Mouse (Mus musculus): Measurements from ENCODE around the gene Ccdc187. TPM values are rescaled to one million over a fixed set of nuclear protein-coding genes. Genes with fewer than 3 reads are reported as not detected.

The Ccdc187 gene
- polyA plus RNA-seq, 1 experiment = 0.32 TPM

DNA sequence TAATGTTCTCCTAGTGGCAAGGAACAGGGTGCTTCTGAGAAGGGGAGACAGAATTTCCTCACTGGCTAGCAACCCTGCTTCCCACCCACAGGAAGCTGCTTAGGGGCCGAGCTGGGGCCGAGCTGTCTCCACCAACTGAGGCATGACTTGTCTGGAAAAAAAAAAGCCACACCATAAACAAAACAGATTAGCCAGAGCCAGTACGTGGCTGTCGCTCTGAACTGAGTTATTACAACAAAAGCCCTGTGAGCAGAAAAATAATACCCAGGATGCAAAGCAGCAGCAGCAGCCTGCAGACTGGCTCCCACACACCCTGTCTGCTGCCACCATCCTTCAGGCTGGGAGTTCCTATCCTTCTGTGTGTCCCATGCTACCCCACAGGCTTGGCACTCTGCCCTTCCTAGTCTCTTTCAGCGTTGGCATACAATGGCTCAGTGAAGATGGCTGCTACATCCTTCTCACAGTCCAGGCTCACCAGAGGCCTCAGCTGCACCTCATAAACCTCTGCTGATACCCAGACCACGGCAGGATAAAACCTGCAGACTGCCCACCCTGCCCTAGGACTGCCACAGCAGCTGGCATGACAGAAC is 2.3 kb upstream of the Ccdc187 start:
- no peak for DNase-seq (ENCODE audit: low read depth, low spot score)
- 38% methylated on average over 6 of the region's 6 CpGs for WGBS

DNA sequence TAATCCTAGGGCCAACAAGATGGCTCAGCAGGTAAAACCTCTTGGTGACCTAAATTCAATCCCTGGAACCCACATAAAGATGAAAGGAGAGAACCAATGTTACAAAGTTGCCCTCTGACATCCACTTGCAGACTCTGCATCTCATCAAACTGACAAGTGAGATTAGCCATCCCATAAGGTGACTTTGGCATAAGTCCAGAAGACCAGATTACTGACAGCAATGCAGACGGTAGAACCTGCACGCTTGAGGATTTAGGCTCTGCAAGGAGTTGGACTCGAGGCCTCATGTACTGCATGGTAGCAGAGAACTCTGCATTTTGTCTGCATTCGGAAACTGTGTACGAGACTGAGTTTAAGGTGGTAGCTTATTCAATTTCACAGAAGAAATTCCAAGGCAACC is 4.2 kb downstream of the Ccdc187 start:
- no peak for DNase-seq (ENCODE audit: low read depth, low spot score)

DNA sequence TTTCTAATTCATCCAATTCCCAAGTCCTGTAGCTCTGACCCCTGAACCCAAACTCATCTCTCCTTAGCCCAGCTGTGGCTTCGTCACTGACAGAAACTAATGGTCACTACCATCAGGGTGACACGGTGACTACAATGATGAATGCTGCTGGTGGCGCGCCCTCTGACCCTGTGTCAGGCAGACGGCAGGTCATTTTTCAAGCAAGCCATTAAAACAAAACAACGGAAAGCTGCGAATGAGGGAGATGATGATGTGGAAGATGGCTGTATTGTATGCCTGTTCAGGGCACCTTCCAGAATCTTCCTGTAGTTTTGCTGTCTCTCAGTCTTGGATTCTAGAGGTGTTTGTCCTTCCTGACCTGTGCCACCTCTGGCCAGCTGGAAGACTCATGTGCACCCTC is 8.0 kb downstream of the Ccdc187 start:
- WGBS = 56% methylated on average over 7 of the region's 7 CpGs

More for the DNA sequence above, 4.2 kb downstream of the Ccdc187 start:
- WGBS = 70% methylated on average over 5 of the region's 5 CpGs

DNA sequence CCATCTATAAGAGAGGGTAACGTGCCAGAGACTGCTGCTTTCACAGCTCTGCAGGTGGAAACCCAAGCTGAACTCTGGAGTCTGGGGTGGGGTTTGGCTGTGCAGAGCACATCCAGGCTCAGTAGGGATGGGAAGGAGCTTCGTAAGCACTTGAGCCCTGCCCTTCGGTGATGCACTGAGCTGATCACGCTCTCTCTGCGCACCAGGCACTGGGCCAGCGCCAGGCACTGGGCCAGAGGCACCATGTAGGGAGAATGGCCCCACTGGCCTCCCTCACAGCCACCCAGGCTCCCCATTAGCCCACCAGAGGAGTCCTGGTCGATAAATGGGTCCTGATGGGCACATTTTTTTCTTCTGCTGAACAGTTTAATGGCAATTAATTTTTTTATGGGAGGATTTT is 8.6 kb downstream of the Ccdc187 start:
- 36% methylated on average over 7 of the region's 7 CpGs for WGBS
- DNase-seq (ENCODE audit: low read depth, low spot score) = no peak

More for the DNA sequence above, 8.0 kb downstream of the Ccdc187 start:
- DNase-seq (ENCODE audit: low read depth, low spot score) = no peak

DNA sequence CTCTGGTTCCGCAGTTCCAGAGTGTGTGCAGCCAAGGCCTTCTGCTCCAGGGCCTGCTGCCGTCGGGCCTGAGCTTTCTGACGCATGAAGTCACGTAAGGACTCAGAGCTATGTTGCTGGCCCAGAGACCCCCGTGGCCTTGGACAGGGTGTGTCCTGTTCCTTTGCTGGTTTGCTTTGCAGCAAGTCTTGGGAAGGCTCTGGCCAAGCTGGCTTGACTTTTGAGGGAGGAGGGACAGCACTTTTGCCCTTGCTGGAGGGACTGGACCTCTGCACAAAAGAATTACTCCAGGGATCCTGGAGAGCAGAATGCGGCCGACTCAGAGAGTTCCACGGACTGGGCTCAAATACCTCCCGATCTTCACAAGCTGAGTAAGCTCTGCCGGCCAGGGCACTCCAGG is 13.8 kb downstream of the Ccdc187 start:
- 76% methylated on average over 11 of the region's 11 CpGs for WGBS
- no peak for DNase-seq (ENCODE audit: low read depth, low spot score)

DNA sequence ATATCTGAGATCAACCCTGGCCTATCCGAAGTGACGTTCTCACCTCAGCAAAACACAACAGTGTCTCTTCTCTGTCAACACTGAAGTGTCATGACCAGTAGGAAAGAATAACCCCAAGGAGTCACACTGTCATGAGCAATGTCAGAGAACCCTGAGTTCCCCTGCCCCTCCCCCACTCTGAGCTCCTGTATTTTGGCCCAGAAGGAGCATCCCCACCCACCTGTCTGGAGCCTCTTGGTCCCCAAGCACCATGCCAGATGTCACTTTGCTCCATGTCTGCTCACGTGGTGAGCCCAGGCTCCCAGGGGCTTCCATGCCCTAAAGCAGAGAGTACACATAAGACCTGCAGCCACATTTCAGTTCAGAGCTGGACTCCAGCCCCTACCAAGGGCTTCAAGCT is 14.6 kb downstream of the Ccdc187 start:
- 81% methylated on average over 3 of the region's 3 CpGs for WGBS
- DNase-seq (ENCODE audit: low read depth, low spot score) = no peak

DNA sequence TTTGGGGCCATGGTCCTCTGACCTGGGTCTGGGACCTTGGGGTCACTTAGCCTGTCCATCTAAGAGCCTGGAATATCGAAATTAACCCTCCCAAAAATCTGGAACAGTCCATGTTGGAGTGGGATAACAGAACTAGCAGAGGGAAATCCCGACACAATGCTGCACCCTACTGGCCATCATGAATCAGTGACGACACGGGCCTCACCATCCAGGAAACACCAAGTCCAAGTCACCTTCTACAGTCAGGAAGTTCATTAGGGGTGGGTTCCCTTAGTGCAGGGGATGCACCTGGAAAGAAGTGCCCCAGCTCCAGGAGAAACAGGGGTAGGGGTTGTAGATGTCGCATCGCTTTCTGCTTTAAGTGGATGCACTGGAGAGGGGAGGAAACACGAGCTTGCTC is 20.7 kb downstream of the Ccdc187 start:
- DNase-seq (ENCODE audit: low read depth, low spot score) = peak; percentile 45

DNA sequence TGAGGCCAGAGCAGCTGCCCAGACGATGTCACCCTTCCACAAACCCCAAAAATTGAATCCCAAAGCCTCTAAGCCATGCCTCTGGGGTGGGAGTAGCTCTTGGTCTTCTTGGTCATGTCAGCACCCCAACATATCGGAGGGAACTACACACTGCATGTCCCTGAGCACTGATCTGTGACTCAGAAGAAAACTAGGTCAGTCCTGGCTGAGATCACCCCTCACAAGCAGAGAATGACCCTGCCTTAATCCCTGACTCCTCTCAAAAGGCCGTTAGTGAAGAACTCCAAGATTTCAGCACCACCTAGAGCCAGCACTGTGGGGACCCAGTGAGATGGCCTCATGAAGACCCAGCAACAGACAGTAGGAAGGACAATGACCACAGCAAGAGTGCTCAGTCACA is 26.1 kb downstream of the Ccdc187 start:
- no peak for DNase-seq (ENCODE audit: low read depth, low spot score)
- WGBS = 72% methylated on average over 3 of the region's 3 CpGs

More for the DNA sequence above, 20.7 kb downstream of the Ccdc187 start:
- WGBS = 14% methylated on average over 7 of the region's 7 CpGs

DNA sequence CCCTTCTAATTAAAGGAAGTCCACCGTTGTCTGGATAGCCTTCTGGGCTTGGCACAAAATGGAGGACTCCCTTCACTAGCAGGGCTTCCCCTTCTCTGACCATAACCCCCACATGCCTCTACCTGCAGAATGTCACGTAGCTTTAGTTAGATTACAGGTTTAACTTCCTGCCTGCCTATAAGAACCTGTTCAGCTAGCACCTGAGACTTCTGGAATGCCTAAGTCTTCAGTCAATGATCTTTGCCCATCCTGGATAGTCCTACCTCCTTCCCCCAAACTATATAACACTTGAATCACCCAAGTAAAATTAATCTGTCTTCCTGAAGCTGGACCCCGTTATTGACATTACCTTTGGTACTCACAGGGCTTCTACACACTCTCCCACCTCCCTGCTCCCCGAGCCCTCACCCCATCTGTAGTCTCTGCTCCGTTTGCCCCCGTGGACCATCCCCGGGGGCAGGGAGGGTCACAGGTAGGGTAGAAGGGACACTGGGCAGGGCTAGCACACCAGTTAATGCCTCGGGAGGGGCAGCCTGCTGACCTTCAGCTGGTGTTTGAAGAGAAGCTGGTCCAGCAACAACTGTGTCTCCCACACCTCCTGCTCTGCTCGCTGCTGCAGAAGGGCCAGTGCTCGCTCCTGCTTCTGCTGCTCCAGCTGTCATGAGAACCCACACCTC is 28.2 kb downstream of the Ccdc187 start:
- WGBS = 34% methylated on average over 10 of the region's 10 CpGs
- DNase-seq (ENCODE audit: low read depth, low spot score) = no peak

DNA sequence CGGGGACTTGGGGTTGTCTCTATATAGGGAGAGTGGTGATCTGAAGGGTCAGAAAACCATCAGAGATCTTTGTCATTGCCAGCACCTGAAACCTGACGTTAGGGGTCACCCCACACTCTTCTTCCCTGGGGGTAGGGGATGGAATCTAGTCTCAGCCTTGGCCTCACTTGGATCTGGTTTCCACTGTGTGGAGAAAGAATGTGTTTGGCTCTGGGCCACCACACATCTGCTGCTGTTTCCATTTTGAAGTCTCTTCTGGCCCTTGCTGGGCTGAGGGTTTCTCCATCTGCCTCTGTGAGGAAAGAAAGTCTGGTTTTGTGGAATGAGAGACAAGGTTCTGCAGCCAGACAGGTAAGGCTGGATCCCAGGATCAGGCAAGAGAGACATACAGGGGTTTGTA is 29.3 kb downstream of the Ccdc187 start:
- 33% methylated on average over 2 of the region's 2 CpGs for WGBS

DNA sequence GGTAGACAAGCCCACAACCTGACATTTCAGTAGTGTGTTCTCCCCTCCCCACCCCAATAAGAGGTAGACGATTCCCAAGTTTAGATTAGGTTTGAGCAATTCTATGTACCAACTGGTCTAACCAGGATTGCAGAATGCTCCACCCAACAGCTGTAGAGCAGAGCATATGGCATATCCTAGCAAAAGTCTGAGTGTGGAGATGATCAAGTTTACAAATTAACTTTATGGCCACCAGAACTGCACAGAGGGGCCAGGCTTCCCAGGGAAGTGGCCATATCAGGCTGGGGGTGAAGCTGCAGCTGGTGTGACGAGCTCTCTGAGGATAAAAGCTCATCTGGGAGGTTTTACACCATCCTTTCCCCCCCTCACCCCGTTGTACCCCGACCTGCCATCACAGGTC is 29.7 kb downstream of the Ccdc187 start:
- peak; percentile 39 for DNase-seq (ENCODE audit: low read depth, low spot score)
- WGBS = 17% methylated on average over 4 of the region's 4 CpGs

More for the DNA sequence above, 29.3 kb downstream of the Ccdc187 start:
- no peak for DNase-seq (ENCODE audit: low read depth, low spot score)

DNA sequence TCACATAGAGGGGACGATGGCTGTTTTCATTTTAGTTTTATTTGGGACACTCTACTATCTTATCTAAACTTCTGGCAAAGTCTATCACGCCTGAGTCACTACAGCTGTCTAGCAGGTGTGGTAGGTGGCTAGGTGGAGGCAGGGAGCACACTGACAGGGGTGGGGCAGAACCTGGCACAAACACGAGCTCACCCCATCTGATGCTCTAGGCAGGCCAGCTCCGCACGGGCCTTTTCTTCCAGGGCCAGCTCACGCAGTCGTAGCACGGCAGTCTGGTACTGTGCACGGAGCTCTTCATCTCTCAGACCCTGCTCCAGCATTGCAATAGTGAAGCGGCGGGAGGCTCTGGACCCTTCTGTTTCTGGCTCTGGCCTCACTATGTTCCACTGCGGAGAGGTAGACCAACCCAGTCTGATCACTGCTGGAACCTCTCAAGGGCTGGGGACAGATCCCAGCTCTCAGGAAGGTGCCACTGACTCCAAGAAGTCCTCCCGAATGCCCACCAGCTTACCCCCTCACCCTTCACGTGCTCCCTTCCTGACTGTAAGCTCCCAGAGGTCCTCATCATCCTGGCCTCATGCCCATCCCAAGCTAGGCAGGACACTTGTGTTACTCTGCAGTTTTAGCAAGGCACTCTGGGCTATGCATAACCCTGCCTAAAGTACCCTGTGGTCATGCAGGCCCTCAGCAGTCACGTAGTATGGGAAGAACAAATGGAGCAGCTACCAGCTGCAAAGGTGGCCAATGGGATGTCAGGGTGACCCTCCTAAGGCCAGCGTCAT is 36.9 kb downstream of the Ccdc187 start:
- DNase-seq (ENCODE audit: low read depth, low spot score) = no peak
- 56% methylated on average over 16 of the region's 16 CpGs for WGBS

DNA sequence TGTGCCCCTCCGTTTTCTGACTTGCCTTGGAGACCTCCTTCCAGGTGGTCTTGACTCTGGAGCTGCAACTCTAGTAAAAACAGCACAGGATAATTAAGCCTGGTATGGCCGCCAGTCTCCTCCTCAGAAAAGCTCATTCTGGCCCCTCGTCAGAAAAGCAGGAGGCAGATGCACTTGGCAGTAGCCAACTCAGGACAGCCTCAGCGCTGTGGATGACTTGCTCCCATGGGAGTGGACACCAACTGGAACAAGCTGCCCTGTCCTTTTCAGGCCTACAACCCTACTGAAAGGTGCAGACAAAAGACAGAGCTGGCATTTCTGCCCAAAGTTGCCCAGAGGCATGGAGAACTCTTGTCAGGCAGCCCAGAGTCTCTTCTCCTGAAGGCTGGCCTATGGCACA is 39.5 kb downstream of the Ccdc187 start:
- DNase-seq (ENCODE audit: low read depth, low spot score) = no peak
- WGBS = 77% methylated on average over 4 of the region's 4 CpGs

DNA sequence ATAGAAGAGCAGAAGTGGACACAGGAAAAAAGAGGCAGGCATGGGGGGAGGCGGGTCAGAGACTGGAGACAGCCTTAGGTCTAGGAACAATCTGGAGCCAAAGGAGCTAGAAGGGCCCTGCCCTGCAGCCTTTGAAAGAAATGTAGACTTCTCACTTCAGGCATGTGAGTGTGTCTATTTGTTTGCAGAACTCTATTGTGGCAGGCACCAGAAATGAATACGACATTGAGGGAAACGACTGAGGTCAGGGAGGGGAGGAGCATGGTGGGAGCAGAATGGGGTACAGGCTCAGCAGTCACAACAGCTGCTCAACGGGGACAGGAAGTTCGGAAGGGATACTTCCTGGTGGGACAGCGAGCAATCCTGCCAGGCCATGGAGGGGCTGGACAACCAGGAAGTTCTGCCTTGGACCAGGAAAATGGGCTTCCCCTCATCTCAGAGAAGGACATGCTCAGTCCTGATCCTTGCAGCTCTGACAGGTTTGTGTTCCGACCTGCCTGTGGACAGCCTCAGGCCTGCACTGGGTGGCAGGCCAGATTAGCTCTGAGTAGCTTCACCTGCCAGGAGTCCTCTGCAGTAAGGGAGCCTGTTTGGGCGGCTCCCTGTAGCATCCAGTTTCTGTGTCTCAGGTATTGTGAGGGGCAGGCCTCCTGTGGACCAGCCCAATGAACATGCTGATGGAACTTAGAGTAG is 41.7 kb downstream of the Ccdc187 start:
- 42% methylated on average over 8 of the region's 8 CpGs for whole genome bisulfite sequencing
- no peak for DNase-seq (ENCODE audit: low read depth, low spot score)

DNA sequence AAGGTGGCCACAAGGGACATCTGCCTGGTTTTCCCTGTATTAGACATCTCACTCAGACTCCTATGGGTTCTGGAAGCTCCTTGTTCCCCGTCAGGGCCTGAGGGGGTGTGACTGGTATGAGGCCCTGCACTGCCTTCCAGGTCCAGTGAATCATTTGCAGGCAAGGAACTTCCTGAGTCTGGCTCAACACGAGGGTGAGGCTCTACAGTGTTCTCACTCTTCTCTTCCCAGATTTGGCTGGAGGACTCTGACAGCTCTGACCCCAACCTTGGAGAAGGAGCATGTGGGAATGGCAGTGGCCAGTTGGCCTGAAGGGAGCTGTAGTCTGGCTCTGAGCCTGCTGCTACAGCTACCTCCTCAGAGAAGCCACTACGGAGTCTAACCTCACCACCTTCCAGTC is 46.8 kb downstream of the Ccdc187 start:
- 33% methylated on average over 3 of the region's 3 CpGs for WGBS
- DNase-seq (ENCODE audit: low read depth, low spot score) = no peak

DNA sequence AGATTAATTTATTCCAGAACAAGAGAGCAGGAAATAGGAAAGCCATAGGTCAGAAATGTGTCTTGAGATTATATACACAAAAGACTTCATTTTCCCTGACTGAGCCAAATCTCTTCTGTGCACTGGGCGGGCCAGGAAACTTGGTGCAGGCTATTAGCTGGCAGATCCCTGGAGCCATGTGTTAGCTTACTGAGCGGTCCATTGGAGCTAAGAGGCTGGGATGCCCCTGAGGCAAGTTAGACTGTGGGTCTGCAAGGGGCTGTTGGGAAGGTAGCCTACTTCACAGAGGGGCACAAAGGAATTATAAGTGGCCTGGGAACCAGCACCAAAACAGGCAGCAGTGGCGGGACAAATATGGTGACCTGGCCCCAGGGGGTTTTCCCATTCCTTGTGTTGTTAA is 53.5 kb downstream of the Ccdc187 start:
- no peak for DNase-seq (ENCODE audit: low read depth, low spot score)
- 53% methylated on average over 3 of the region's 3 CpGs for WGBS

DNA sequence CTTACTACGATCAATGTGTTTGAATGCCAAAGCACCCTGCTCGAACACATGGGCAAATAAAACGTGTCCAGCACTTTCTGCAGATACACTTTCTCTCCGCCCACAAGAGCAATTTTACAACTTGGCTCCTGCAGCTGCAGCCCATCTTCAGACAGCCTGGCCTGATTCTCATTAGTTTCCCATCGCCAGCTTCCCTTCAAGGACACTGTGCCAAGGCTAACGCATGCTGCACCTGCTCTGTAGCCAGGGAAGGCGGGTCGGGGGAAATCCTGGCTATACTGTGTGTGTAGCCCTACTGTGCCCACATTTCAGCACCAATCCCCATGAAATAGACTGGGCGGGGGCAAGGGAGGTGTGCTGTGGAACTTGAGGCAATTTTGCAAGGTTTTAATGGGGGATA is 54.0 kb downstream of the Ccdc187 start:
- 11% methylated on average over 9 of the region's 9 CpGs for WGBS

DNA sequence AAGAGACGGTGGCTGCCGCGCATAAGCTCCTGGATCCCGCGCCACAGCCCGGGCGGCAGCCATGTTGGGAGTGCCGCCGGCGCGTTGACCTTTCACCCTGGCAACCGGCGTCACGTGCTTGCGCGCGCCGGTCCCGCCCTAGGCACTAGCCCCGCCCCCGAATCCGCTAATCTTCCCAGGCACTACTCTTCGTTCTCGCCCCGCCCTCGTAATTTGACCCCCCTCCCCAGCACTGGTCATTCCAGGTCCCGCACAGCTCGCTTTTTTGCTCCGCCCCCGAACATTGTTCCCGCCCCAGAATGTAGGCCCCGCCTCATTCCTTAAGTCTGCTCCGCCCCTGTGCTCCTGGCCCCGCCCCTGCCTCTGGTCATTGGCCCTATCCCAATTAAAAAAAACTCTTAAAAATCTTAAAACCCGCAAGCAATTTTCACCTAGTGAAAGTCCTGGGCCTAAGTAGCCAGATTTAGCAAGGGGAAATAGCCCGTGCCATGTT is 57.0 kb downstream of the Ccdc187 start, which contains the start of gene Qsox2:
TSS of gene Qsox2 (minus strand) at position 236 of the 493 bp plus-strand sequence.
- DNase-seq (ENCODE audit: low read depth, low spot score) = peak; percentile 76
- WGBS = 1% methylated on average over 36 of the region's 36 CpGs

More for the DNA sequence above, 54.0 kb downstream of the Ccdc187 start:
- DNase-seq (ENCODE audit: low read depth, low spot score) = no peak

DNA sequence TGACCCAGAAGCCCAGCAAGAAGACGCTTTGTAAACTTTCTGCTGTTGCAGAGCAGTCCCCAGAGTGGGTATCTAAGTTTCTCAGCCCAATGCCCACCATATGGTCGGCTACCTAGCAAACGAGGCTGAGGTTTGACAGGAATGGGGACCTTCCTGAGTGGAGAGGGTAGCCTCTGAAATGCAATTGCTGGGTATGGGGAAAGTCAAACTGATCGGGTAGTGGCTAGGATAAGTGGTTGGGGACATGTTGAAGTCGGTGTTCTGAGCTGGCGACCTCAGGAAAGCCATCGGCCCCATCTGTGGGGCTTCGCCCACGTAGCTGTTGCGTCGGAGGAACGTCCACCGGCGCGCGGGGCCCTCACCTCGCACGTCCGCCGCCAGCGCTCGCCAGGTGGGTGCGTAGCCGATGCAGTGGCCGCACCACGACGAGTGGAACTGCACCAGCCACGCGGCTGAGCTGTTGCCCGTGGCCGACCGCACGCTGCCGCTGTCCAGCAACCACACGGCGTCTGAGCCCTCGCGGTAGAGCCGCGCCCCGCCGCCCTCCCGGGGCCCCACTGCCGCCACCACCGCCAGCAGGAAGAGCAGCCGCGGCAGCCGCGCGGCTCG is 57.6 kb downstream of the Ccdc187 start:
- under 1% methylated on average over 51 of the region's 51 CpGs for WGBS
- DNase-seq (ENCODE audit: low read depth, low spot score) = no peak

DNA sequence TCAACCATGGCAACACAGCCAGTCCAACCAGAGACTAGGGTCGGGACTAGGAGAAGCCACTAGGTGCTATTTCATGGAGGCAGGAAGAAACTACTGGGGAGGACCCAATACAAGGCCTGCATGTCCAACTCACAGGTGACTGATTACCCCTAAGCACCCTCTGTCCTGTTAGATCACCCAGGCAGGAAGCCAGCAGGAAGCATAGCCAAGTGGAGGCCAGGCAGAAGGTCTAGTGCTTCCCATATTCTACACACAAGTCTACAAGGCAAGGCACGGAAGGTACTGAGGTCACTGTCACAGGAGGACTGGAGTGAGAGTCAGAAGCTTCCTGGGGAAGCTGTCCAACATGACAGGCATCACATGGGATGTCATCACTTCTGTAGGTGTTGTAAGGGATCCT is 59.6 kb downstream of the Ccdc187 start:
- 30% methylated on average over 2 of the region's 2 CpGs for WGBS
- no peak for DNase-seq (ENCODE audit: low read depth, low spot score)
